In the genomic region with DNA sequence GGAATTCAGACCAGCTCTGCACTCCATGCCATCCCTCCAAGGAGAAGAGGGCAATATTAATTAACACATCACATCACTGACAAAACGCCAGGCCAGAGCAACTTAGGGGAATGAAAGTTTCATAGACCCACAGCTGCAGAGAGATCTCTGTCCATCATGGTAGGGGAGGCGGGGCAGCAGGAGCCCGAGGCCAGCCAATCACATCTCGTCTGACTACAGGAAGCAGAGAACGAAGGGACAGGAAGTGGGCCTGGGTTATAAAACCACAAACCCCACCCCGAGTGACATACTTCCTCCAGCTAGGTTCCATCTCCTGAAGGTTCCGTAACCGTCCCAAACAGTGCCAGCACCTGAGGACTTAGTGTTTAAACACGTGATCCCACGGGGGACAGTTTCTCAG, we compare ENCODE assay signal across 22 mouse cellular contexts. TPM values are rescaled to one million over a fixed set of nuclear protein-coding genes. Genes with fewer than 3 reads are reported as not detected.
A peak's percentile ranks its signal among the peaks of the same experiment; 100 is the strongest.
DNase-seq lines count a peak whose midpoint lies in the region; ATAC-seq lines count a peak whose summit lies in the region.
"Had no signal": no experiment of that assay in that cellular context is flagged by ENCODE, and none has a peak within 500 bp of the region (broad histone marks: within the 10 kb centered on the region; RNA-seq: fewer than 3 reads in every experiment).

No protein-coding gene starts in this region.

- no peak for DNase-seq in liver, embryonic 13.5 days
- DNase-seq in 416B (ENCODE audit: low read depth), result peak; percentile 80
- DNase-seq in CD4-positive, CD25-positive, alpha-beta regulatory T cell, adult 2 months (ENCODE audit: low read depth, low spot score), result peak; percentile 24
- peak; percentile 45 for DNase-seq in induced T-regulatory cell, adult 2 months (ENCODE audit: low read depth)
- no peak for DNase-seq in urinary bladder, postnatal 25 days (ENCODE audit: low spot score)
- DNase-seq in right cerebral cortex, postnatal 4 days, result no peak
- DNase-seq: cerebellum, adult 11-12 months; cerebellum, postnatal 14 days; heart, postnatal 14 days; kidney, adult 11 months; layer of hippocampus, adult 9-11 months; thymus, postnatal 25 days had no signal

- H3K36me3 ChIP-seq in liver, embryonic 13.5 days, result no peaks in the 10 kb centered on the region
- no peaks in the 10 kb centered on the region for H3K36me3 ChIP-seq in liver, embryonic 12.5 days
- H3K36me3 ChIP-seq: embryonic facial prominence, embryonic 12.5 days; heart, embryonic 12.5 days; hindbrain, embryonic 12.5 days; limb, embryonic 13.5 days had no signal

- WGBS in liver, embryonic 13.5 days (ENCODE audit: insufficient replicate concordance), result 50% methylated on average over 10 of the region's 10 CpGs
- 57% methylated on average over 10 of the region's 10 CpGs for WGBS in liver, embryonic 12.5 days (ENCODE audit: insufficient replicate concordance)

- no peaks in the 10 kb centered on the region for H3K27me3 ChIP-seq in liver, embryonic 13.5 days
- no peaks in the 10 kb centered on the region for H3K27me3 ChIP-seq in liver, embryonic 12.5 days (replicated peaks)
- H3K27me3 ChIP-seq: embryonic facial prominence, embryonic 12.5 days; heart, embryonic 12.5 days; hindbrain, embryonic 12.5 days; limb, embryonic 13.5 days had no signal

- no peaks in the 10 kb centered on the region for H3K9me3 ChIP-seq in liver, embryonic 13.5 days (replicated peaks)
- H3K9me3 ChIP-seq in liver, embryonic 12.5 days (replicated peaks), result no peaks in the 10 kb centered on the region
- H3K9me3 ChIP-seq: embryonic facial prominence, embryonic 12.5 days; heart, embryonic 12.5 days; hindbrain, embryonic 12.5 days; limb, embryonic 13.5 days had no signal

- peak overlapping the region; percentile 2; the same call in 1 of the 2 replicates for H3K27ac ChIP-seq in liver, embryonic 13.5 days
- H3K27ac ChIP-seq in liver, embryonic 12.5 days, result no peak overlapping the region
- H3K27ac ChIP-seq: embryonic facial prominence, embryonic 12.5 days; hindbrain, embryonic 12.5 days; kidney, postnatal 0 days; limb, embryonic 13.5 days had no signal

- H3K4me1 ChIP-seq in liver, embryonic 13.5 days (replicated peaks), result peaks cover 43% of the 10 kb centered on the region
- H3K4me1 ChIP-seq in liver, embryonic 12.5 days, result peaks cover 47% of the 10 kb centered on the region
- H3K4me1 ChIP-seq: hindbrain, embryonic 12.5 days; limb, embryonic 13.5 days had no signal

- no peak overlapping the region for H3K4me2 ChIP-seq in liver, embryonic 13.5 days
- H3K4me2 ChIP-seq in liver, embryonic 12.5 days, result no peak overlapping the region
- H3K4me2 ChIP-seq: embryonic facial prominence, embryonic 12.5 days; heart, embryonic 12.5 days; hindbrain, embryonic 12.5 days; limb, embryonic 13.5 days had no signal

- no peak overlapping the region for H3K4me3 ChIP-seq in liver, embryonic 13.5 days (replicated peaks)
- no peak overlapping the region for H3K4me3 ChIP-seq in liver, embryonic 12.5 days
- H3K4me3 ChIP-seq: embryonic facial prominence, embryonic 12.5 days; heart, embryonic 12.5 days; hindbrain, embryonic 12.5 days; limb, embryonic 13.5 days had no signal

- no peak overlapping the region for H3K9ac ChIP-seq in liver, embryonic 13.5 days
- no peak overlapping the region for H3K9ac ChIP-seq in liver, embryonic 12.5 days
- H3K9ac ChIP-seq: embryonic facial prominence, embryonic 12.5 days; heart, embryonic 12.5 days; hindbrain, embryonic 12.5 days; limb, embryonic 13.5 days had no signal

- no peak for ATAC-seq in liver, embryonic 13.5 days (ENCODE audit: low read depth)
- no peak for ATAC-seq in liver, embryonic 12.5 days
- ATAC-seq: midbrain, embryonic 16.5 days had no signal

RNA-seq across cellular contexts. Expression of a gene that starts 20.9 kb away (rescaled TPM):
- polyA plus RNA-seq in liver, embryonic 13.5 days (2015; fragmentation: Nextera tagmentation; extraction: Ambion mirVana), result 8.4 and 9.9 TPM in 2 replicates
- polyA plus RNA-seq in liver, embryonic 12.5 days (2016; fragmentation: Nextera tagmentation; extraction: Ambion mirVana), result 8.6 and 10.3 TPM in 2 replicates

RNA-seq across cellular contexts. Expression of a gene that starts 23.1 kb away (rescaled TPM):
- 0.05 TPM in 1 of 2 replicates, not detected in the other for polyA plus RNA-seq in liver, embryonic 13.5 days (2015; fragmentation: Nextera tagmentation; extraction: Ambion mirVana)
- polyA plus RNA-seq in liver, embryonic 12.5 days (2016; fragmentation: Nextera tagmentation; extraction: Ambion mirVana), result 0.19 TPM in 1 of 2 replicates, not detected in the other
- polyA plus RNA-seq: forebrain, embryonic 11.5 days had no signal

RNA-seq across cellular contexts. Expression of a gene that starts 49.2 kb away (rescaled TPM):
- 109 and 114 TPM in 2 replicates for polyA plus RNA-seq in liver, embryonic 13.5 days (2015; fragmentation: Nextera tagmentation; extraction: Ambion mirVana)
- 119 and 121 TPM in 2 replicates for polyA plus RNA-seq in liver, embryonic 12.5 days (2016; fragmentation: Nextera tagmentation; extraction: Ambion mirVana)

RNA-seq across cellular contexts. Expression of a gene that starts 54.0 kb away (rescaled TPM):
- not detected in 2 replicates for polyA plus RNA-seq in liver, embryonic 13.5 days (2015; fragmentation: Nextera tagmentation; extraction: Ambion mirVana)
- not detected in 2 replicates for polyA plus RNA-seq in liver, embryonic 12.5 days (2016; fragmentation: Nextera tagmentation; extraction: Ambion mirVana)
- polyA plus RNA-seq: embryonic facial prominence, embryonic 12.5 days; forebrain, embryonic 11.5 days; heart, embryonic 12.5 days; hindbrain, embryonic 12.5 days; limb, embryonic 13.5 days; liver, embryonic 16.5 days; midbrain, embryonic 16.5 days; neural tube, embryonic 14.5 days had no signal

Comparison
In these comparisons a context has a peak if more than half of its experiments do, and no peak if none do; other contexts are left out.
1. DNase-seq: peak in 416B (single experiment), CD4-positive, CD25-positive, alpha-beta regulatory T cell, adult 2 months (single experiment) and induced T-regulatory cell, adult 2 months (single experiment); none in liver, embryonic 13.5 days (single experiment), urinary bladder, postnatal 25 days (single experiment) and right cerebral cortex, postnatal 4 days (single experiment).